Mouse (Mus musculus) lung, postnatal 25 days (tissue): ENCODE measurements around the gene Rap1gap.

Experiments used
- DNase-seq: peaks from one replicate; pipeline ENCODE4 v3.0.0; 2022; ENCODE audit warnings: low spot score

Rap1gap gene

DNA sequence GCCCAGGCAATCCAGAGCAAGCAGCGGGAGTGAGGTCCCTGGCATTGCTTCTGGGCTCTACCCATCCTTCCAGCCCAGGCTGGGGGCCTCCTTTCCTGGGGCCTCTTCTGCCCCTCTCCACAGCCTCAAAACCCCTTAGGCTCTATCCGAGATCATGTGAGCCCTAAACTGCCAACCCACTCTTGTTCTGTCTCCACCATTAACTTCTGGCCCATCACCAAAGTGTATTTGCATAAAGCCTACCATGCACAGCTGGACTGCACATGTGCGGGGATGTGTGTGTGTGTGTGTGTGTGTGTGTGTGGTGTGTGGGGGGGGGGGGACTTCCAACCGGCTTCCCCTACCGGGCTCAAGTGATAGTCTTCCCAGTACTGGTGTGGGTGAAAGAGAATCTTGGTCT is 109.5 kb downstream of the Rap1gap start:
- DNase-seq, result no peak

- no peak for DNase-seq
Observed at GRCm38 (mm10) chr4:137774505-137774904, 110.0 kb downstream of the Rap1gap start.

DNA sequence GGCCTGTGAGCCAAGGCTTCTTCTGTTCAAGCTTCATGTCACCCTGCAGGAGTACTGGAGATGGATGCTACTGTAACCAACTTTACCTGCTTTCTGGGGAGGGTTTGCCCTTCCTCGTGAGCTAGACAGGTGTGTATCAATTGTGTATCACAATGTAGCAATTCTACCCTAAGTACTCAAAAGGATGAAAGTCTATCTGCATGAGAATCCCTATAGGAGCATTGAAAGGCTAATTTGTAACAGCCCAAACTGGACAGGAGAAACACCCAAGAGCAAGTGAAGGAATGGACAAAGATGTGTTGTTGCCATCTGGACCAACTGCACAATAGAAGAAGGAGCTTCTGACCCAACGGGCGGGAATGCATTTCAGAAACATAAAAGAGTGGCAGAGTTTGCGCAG is 113.3 kb downstream of the Rap1gap start:
- DNase-seq, result no peak

- DNase-seq, result no peak
Observed at GRCm38 (mm10) chr4:137778397-137779184, 114.1 kb downstream of the Rap1gap start.
